Mouse (Mus musculus) kidney, adult 9 months (tissue): ENCODE data around the gene Foxp1.

Experiments used
- DNase-seq: peaks from one replicate; pipeline ENCODE4 v3.0.0; 2022

The Foxp1 gene

GRCm38 (mm10) chr6:99522359-99523108 lies at the start of gene Foxp1:
Foxp1 (minus strand) TSS chr6:99522721.
- peak; percentile 88 for DNase-seq

GRCm38 (mm10) chr6:99572071-99572470 lies 49.5 kb upstream of the Foxp1 start:
- no peak for DNase-seq

GRCm38 (mm10) chr6:99566921-99567320 lies 44.4 kb upstream of the Foxp1 start:
- DNase-seq: no peak

- DNase-seq: no peak
Observed at GRCm38 (mm10) chr6:99564766-99565165, 42.2 kb upstream of the Foxp1 start.

- no peak for DNase-seq
Observed at GRCm38 (mm10) chr6:99556950-99557349, 34.4 kb upstream of the Foxp1 start.

GRCm38 (mm10) chr6:99552816-99553215 lies 30.3 kb upstream of the Foxp1 start:
- DNase-seq: no peak

GRCm38 (mm10) chr6:99546416-99546815 lies 23.9 kb upstream of the Foxp1 start:
- DNase-seq: no peak

GRCm38 (mm10) chr6:99545437-99545836 lies 22.9 kb upstream of the Foxp1 start:
- no peak for DNase-seq

GRCm38 (mm10) chr6:99541105-99541504 lies 18.6 kb upstream of the Foxp1 start:
- no peak for DNase-seq

- DNase-seq: no peak
Observed at GRCm38 (mm10) chr6:99540653-99541052, 18.1 kb upstream of the Foxp1 start.

GRCm38 (mm10) chr6:99540146-99540545 lies 17.6 kb upstream of the Foxp1 start:
- no peak for DNase-seq

GRCm38 (mm10) chr6:99538194-99538941 lies 15.8 kb upstream of the Foxp1 start:
- DNase-seq: no peak

- DNase-seq: no peak
Observed at GRCm38 (mm10) chr6:99534211-99534745, 11.8 kb upstream of the Foxp1 start.

- no peak for DNase-seq
Observed at GRCm38 (mm10) chr6:99532458-99532857, 9.9 kb upstream of the Foxp1 start.

- DNase-seq: no peak
Observed at GRCm38 (mm10) chr6:99528972-99529371, 6.5 kb upstream of the Foxp1 start.

- DNase-seq: no peak
Observed at GRCm38 (mm10) chr6:99527457-99528105, 5.1 kb upstream of the Foxp1 start.

- peak; percentile 50 for DNase-seq
Observed at GRCm38 (mm10) chr6:99525351-99525750, 2.8 kb upstream of the Foxp1 start.

GRCm38 (mm10) chr6:99523679-99524370 lies 1.3 kb upstream of the Foxp1 start:
- DNase-seq: peak; percentile 22

GRCm38 (mm10) chr6:99523109-99523632 lies 650 bp upstream of the Foxp1 start:
- peak; percentile 89 for DNase-seq

- peak; percentile 39 for DNase-seq
Observed at GRCm38 (mm10) chr6:99521641-99522358, 721 bp downstream of the Foxp1 start.

GRCm38 (mm10) chr6:99521038-99521640 lies 1.4 kb downstream of the Foxp1 start:
- peak; percentile 38 for DNase-seq
